Mouse (Mus musculus): ENCODE data around the gene Plxdc1. TPM values are rescaled to one million over a fixed set of nuclear protein-coding genes. Genes with fewer than 3 reads are reported as not detected.
A peak's percentile ranks its signal among the peaks of the same experiment; 100 is the strongest.

Plxdc1 gene
- 0.41 TPM for polyA plus RNA-seq (2021)

DNA sequence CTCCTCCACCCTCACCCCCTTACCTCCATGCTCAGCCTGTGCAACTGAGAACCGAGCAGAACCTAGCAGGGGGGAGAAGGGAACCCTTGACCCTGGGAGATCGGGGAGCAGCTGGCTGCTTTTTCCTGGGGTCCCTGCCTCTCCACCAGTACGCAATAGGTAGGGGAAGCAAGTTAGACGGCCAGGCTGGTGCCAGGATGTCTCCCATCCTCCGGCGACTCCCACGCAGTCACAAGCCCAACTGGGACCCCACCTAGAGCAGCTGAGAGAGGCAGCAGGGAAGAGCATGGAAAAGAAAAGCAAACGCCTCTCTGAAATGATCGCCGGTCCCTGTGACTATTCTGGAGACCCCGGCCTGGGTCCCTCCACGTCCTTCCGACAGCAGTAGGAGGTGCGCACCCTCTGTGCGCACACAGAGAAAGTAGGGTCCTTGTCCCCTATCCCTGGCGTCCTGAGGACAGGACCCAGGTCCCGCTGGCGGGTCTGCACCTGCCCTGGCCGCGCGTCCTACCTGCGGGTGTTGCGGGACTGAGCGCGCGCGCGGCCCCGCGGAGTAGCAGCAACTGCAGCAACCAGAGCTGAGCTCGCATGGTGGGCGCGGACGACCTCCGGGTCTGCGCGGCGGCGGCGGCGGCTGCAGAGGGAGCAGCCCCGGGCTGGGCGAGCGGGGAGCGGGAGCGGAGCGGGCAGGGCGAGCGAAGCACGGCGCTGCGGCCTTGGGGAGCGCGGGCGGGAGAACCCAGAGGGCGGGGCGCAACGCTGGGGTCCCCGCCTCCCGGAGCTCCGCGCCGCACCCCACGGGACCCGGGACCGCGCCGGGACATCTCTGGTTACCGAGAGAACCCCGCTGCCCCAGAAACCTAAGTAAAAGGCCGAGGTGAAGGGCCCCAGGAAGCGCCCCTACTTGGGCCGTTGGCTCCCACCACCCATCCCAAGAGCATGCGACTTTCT lies at the start of gene Plxdc1:
Plxdc1 (minus strand) TSS at position 718 of the 951 bp plus-strand sequence.
- DNase-seq (ENCODE audit: low read depth, low spot score), result no peak
- H3K27me3 ChIP-seq, result no peaks in the 10 kb centered on the region
- no peak for TF ChIP-seq CTCF (IDR thresholded peaks at IDR 0.05)
- no peak for ATAC-seq
- in situ Hi-C loops (cut with MboI; ENCODE audit: low pct_unique_long_range_greater_than_20kb), result loop anchor here (5.0 kb wide), 3 partner anchors 49 to 189 kb away; partner anchors contain the start of gene Lasp1
- ChIA-PET POLR2A (no interaction called here), CTCF (interaction anchor here (2.9 kb wide), 1 partner anchor 48 kb away, joined by 15 read pairs; no protein-coding TSS in a partner anchor)

DNA sequence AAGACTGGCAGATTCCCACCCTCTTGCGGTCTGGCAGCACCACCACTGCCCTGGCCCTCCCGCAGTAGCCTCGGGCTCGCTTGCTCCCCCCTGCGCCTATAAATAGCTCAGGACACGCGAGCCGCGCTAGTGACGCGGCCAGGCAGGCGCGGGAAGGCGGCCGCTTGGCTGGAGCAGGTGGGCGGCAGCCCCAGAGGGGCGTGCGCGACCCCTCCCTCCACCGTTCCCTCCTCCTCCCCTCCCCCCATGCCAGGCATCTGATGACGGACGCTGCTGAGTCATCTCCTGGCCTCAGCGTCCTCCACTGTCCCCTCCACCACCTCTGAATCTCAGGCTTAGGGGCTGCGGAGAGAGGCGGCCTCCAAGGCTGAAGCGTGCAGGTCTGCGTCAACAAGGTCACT lies 49.7 kb upstream of the Plxdc1 start:
- ATAC-seq, result peak; percentile 27
- DNase-seq (ENCODE audit: low read depth, low spot score), result no peak
- no peaks in the 10 kb centered on the region for H3K27me3 ChIP-seq
- in situ Hi-C loops (cut with MboI; ENCODE audit: low pct_unique_long_range_greater_than_20kb), result no loop called here
- TF ChIP-seq CTCF (IDR thresholded peaks at IDR 0.05), result no peak
- ChIA-PET CTCF (interaction anchor here (2.4 kb wide), 1 partner anchor 40 kb away, joined by 12 read pairs; no protein-coding TSS in a partner anchor), POLR2A (no interaction called here)

DNA sequence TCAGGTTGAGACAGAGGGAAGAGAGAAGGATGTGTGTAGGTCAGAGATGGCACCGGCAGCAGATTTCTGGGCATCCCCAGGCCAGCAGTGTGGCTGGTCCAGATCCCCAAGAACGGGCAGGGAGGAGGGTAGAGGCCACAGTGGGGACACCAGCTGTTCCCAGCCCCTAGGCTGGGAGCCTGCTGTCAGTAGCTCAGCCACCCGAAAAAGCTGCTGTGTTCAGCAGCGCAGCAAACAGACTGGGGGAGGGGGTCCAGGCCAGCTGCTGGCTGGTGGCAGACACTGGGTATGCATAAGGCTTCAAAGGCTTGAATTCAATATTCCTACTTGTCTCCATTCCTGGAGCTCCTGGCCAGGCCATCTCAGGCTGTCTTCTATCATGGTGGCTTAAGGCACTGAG lies 48.6 kb upstream of the Plxdc1 start:
- ATAC-seq, result no peak
- no peak for DNase-seq (ENCODE audit: low read depth, low spot score)
- ChIA-PET CTCF (interaction anchor here (2.4 kb wide), 1 partner anchor 41 kb away, joined by 12 read pairs; no protein-coding TSS in a partner anchor), POLR2A (no interaction called here)
- no peak for TF ChIP-seq CTCF (IDR thresholded peaks at IDR 0.05)
- H3K27me3 ChIP-seq, result no peaks in the 10 kb centered on the region
- in situ Hi-C loops (cut with MboI; ENCODE audit: low pct_unique_long_range_greater_than_20kb), result loop anchor here (5.0 kb wide), 1 partner anchor 42 kb away; no protein-coding TSS in a partner anchor

DNA sequence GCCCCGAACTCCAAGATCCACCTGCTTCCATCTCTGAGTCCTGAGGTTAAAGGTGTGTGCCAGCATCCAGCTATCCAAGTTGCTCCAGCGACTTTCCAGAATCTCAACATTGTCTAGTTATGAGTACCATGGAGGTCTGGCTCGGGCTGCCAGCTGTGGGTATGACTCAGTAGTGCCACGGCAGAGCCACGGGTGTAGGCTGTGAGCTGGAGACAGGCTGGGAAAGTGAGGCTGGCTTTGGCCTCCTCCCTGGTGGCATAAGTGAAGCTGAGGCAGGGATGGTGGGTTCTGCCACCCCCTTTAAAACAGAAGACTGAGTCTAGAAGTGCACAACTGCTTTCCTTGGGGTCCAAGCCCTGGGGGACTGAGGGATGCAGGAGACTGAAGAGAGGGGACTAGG lies 47.8 kb upstream of the Plxdc1 start:
- no peak for TF ChIP-seq CTCF (IDR thresholded peaks at IDR 0.05)
- ChIA-PET POLR2A (no interaction called here), CTCF (interaction anchor here (2.4 kb wide), 1 partner anchor 42 kb away, joined by 12 read pairs; no protein-coding TSS in a partner anchor)
- H3K27me3 ChIP-seq, result no peaks in the 10 kb centered on the region
- in situ Hi-C loops (cut with MboI; ENCODE audit: low pct_unique_long_range_greater_than_20kb), result loop anchor here (5.0 kb wide), 1 partner anchor 43 kb away; no protein-coding TSS in a partner anchor
- DNase-seq (ENCODE audit: low read depth, low spot score), result no peak
- ATAC-seq, result no peak

DNA sequence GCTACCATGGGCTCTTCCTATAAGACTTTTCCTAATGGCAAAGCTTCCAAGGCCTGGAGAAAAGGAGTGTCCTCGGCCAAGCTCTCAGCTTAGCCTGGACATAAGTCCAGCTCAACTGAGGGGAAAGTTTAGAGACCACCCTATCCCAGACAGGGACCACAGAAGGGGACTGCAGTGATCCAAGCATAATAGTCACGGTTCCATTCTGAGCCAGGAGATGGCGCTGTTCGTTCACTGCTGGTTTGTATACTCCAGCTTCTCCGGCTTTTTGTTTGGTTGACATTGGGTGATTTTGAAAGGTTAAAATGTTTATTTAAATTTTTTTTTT lies 45.2 kb upstream of the Plxdc1 start:
- H3K27me3 ChIP-seq, result no peaks in the 10 kb centered on the region
- in situ Hi-C loops (cut with MboI; ENCODE audit: low pct_unique_long_range_greater_than_20kb), result loop anchor here (5.0 kb wide), 1 partner anchor 46 kb away; no protein-coding TSS in a partner anchor
- TF ChIP-seq CTCF (IDR thresholded peaks at IDR 0.05), result no peak
- ChIA-PET CTCF (interaction anchor here (0.8 to 5.4 kb wide), 7 partner anchors 27 to 132 kb away, joined by 3 to 35 read pairs (median 3); partner anchors contain the start of gene Fbxl20), POLR2A (interaction anchor here (0.5 to 2.5 kb wide), 3 partner anchors 44 to 141 kb away, joined by 3 to 7 read pairs (median 5); no protein-coding TSS in a partner anchor)
- DNase-seq (ENCODE audit: low read depth, low spot score), result no peak
- no peak for ATAC-seq

DNA sequence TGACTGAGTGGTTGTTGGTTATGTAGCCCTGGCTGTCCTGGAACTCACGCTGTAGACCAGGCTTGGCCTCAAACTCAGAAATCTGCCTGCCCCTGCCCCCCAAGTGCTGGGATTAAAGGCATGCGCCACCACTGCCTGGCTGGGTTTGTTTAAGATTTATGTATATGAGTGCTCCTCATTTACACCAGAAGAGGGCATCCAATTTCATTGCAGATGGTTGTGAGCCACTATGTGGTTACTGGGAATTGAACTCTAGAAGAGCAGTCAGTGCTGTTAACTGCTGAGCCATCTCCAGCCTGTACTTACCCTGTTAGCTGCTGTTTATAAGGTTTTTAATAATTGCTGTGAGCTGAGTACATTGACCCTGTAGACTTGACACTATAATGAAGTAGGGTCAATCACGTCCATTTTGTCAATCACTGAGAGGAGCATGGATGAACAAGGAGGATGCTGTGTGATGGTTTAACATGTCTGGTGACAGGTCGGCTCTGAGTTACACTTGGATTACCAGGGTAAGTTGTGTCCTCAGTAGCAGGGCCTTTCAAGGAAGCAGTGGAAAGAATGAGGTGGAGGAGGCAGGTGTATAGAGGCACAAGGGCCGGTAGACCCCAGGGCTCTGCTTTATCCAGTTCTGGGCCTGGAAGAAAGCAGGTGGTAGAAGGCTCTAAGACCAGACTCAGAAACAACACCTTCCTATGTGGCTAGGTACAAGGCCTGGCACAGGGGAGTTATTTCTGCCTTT lies 44.6 kb upstream of the Plxdc1 start:
- in situ Hi-C loops (cut with MboI; ENCODE audit: low pct_unique_long_range_greater_than_20kb), result loop anchor here (5.0 kb wide), 1 partner anchor 46 kb away; no protein-coding TSS in a partner anchor
- ATAC-seq, result no peak
- POLR2A ChIA-PET, result interaction anchor here (0.5 to 2.5 kb wide), 4 partner anchors 44 to 140 kb away, joined by 3 to 7 read pairs (median 4); no protein-coding TSS in a partner anchor
- TF ChIP-seq CTCF (IDR thresholded peaks at IDR 0.05), result no peak
- CTCF ChIA-PET, result interaction anchor here (0.8 to 5.4 kb wide), 7 partner anchors 27 to 131 kb away, joined by 3 to 35 read pairs (median 3); partner anchors contain the start of gene Fbxl20
- DNase-seq (ENCODE audit: low read depth, low spot score), result no peak
- H3K27me3 ChIP-seq, result no peaks in the 10 kb centered on the region

DNA sequence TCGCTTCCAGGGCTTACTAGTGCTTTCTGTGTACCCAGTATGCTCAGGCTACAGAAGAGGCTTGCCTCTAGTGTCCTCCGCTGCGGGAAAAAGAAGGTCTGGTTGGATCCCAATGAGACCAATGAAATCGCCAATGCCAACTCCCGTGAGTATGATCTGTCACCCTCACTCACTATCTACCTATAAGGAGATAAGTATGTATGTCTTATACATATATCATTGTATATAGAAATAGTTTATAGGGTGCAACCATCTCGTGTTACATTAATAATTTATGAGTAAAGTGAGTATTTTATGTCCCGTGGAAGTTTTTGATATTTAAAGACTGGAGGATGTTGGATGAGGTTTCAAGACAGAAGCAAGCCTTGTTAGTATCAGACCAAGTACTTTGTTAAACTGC lies 41.5 kb upstream of the Plxdc1 start:
- DNase-seq (ENCODE audit: low read depth, low spot score) (no peak), ATAC-seq (no peak)
- no peaks in the 10 kb centered on the region for H3K27me3 ChIP-seq
- ChIA-PET POLR2A (no interaction called here), CTCF (interaction anchor here (5.4 kb wide), 1 partner anchor 48 kb away, joined by 35 read pairs; no protein-coding TSS in a partner anchor)
- no peak for TF ChIP-seq CTCF (IDR thresholded peaks at IDR 0.05)
- in situ Hi-C loops (cut with MboI; ENCODE audit: low pct_unique_long_range_greater_than_20kb), result no loop called here

DNA sequence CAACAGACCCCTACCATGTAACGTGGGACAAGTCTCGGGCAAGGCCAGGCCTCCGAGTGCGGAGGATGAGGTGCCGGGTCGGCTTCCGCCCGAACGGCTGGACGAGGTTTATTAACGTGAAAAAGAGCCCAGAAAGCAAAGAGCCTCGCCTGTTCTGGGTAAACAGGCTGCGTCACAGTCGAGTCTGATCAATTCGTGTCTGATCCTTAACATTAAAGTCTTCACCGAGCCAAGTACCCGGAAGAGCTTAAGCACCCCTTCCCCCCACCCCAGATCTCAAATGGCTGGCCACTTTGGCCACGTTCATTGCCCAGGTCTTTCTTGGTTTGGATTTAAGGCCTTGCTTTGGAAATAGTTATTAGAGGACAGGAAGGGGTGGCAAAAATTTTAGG lies 41.0 kb upstream of the Plxdc1 start:
- in situ Hi-C loops (cut with MboI; ENCODE audit: low pct_unique_long_range_greater_than_20kb), result no loop called here
- CTCF ChIA-PET, result no interaction called here
- no peaks in the 10 kb centered on the region for H3K27me3 ChIP-seq
- no peak for TF ChIP-seq CTCF (IDR thresholded peaks at IDR 0.05)
- ATAC-seq (no peak), DNase-seq (ENCODE audit: low read depth, low spot score) (no peak)
- POLR2A ChIA-PET, result no interaction called here

DNA sequence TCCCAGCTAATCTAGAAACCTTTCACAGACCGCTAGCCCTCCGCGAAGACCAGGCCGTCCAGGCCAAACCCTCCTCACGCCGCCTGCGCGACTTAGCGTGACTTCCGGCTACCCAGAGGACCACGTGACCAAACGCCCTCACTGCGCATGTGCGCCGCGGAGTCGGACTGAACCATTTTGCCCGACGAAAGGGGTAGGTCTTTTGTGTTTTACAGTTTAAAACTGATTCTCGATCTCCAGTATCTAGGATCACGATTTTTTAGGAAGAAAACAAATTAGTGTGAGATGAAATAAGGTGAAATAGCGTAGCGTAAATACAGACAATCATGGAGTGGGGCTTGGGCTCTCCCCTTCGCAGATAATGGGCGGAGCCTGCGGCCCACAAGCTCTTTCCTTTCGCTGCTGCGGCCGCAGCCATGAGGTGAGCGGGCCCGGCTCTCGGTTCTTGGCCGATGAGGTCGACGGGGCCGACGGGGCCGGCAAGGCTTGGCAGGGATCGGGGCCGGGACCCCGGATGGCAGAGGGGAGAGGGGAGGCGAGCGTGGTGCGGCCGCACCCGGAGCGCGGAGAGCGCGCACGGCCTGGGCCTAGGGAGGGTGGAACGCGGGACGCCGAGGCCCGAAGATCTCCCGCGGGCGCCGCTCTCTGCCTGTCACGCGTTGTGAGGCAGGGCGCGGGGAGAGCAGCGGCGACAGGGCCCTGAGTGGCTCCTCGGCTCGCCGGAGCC lies 40.5 kb upstream of the Plxdc1 start, which contains the start of gene Rpl19:
Rpl19 (plus strand) TSS at position 141 of the 727 bp plus-strand sequence.
- in situ Hi-C loops (cut with MboI; ENCODE audit: low pct_unique_long_range_greater_than_20kb), result no loop called here
- CTCF ChIA-PET, result no interaction called here
- DNase-seq (ENCODE audit: low read depth, low spot score) (peak; percentile 79), ATAC-seq (peak; percentile 54)
- TF ChIP-seq CTCF (IDR thresholded peaks at IDR 0.05), result no peak
- POLR2A ChIA-PET, result interaction anchor here (0.7 to 1.4 kb wide), 2 partner anchors 22 to 38 kb away, joined by 3 to 4 read pairs; no protein-coding TSS in a partner anchor
- no peaks in the 10 kb centered on the region for H3K27me3 ChIP-seq

DNA sequence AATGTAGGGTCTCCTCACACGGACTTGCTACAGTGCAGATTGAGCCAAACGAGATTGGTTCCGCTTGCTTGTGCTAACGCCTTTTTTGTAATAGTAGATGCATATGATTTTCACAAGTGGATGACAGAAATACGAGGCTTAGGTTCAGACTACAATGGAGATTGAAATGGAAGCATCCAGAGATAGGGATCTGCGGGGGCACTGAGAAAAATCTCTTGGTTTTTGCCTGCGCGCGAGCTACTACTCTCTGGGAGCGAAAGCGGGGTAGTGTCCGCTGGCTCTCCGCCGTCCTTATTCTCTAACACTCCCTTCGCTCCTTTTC lies 40.0 kb upstream of the Plxdc1 start:
- DNase-seq (ENCODE audit: low read depth, low spot score), result no peak
- H3K27me3 ChIP-seq, result no peaks in the 10 kb centered on the region
- ChIA-PET POLR2A (interaction anchor here (0.7 to 1.4 kb wide), 2 partner anchors 22 to 37 kb away, joined by 3 to 4 read pairs; no protein-coding TSS in a partner anchor), CTCF (no interaction called here)
- in situ Hi-C loops (cut with MboI; ENCODE audit: low pct_unique_long_range_greater_than_20kb), result no loop called here
- ATAC-seq, result no peak
- TF ChIP-seq CTCF (IDR thresholded peaks at IDR 0.05), result no peak
